Mouse (Mus musculus) G1E (cell line): ENCODE data around the gene Nckap5. TPM values are rescaled to one million over a fixed set of nuclear protein-coding genes. Genes with fewer than 3 reads are reported as not detected.

Source experiments
- ATAC-seq: 2 replicates; pipeline ENCODE4 v1.8.0; 2016; ENCODE audit warnings: mild to moderate bottlenecking; ENCODE audit not compliant: insufficient number of reproducible peaks, poor library complexity, low FRiP score, severe bottlenecking; ENCODE audit errors: extremely low read depth
- DNase-seq: peaks from one replicate; pipeline ENCODE4 v3.0.0; 2012; ENCODE audit warnings: low spot score
- H3K27me3 ChIP-seq: 2 replicates; pipeline ENCODE4 v1.6.1; 2012; ENCODE audit warnings: mild to moderate bottlenecking, low read length, inconsistent platforms; ENCODE audit not compliant: insufficient read depth
- H3K36me3 ChIP-seq: replicated peaks from 2 replicates; pipeline ENCODE3; 2012; ENCODE audit warnings: mild to moderate bottlenecking, inconsistent platforms
- H3K4me1 ChIP-seq: 2 replicates; pipeline ENCODE4 v1.6.1; 2012; ENCODE audit warnings: low read depth, low read length, inconsistent platforms, mixed read lengths; ENCODE audit not compliant: insufficient read depth
- H3K4me3 ChIP-seq: 2 replicates; pipeline ENCODE4 v1.5.1; 2012; ENCODE audit warnings: low read depth, mild to moderate bottlenecking, inconsistent platforms, low read length, moderate library complexity, mixed read lengths
- H3K9me3 ChIP-seq: replicated peaks from 2 replicates; pipeline ENCODE4 v1.6.1; 2012; ENCODE audit warnings: inconsistent platforms
- CTCF ChIP-seq: IDR thresholded peaks from 2 replicates; pipeline ENCODE4 v1.5.1; 2012; ENCODE audit warnings: low read depth, low read length, inconsistent platforms, mixed read lengths
- GATA1 ChIP-seq: IDR thresholded peaks from 2 replicates; pipeline ENCODE4 v1.6.1; 2012; ENCODE audit warnings: borderline replicate concordance, low read length, inconsistent platforms, mixed read lengths
- GATA2 ChIP-seq: IDR thresholded peaks from 2 replicates; pipeline ENCODE4 v1.6.1; 2012; ENCODE audit warnings: low read depth, low read length, inconsistent platforms, borderline replicate concordance
- POLR2AphosphoS5 ChIP-seq: IDR thresholded peaks from 2 replicates; pipeline ENCODE4 v1.6.1; 2012; ENCODE audit warnings: low read depth, low read length, inconsistent platforms; ENCODE audit not compliant: insufficient replicate concordance
- TAL1 ChIP-seq: conservative IDR thresholded peaks from 2 replicates; pipeline ENCODE4 v1.6.1; 2012; ENCODE audit warnings: low read depth, low read length, inconsistent platforms, mixed read lengths
- polyA plus RNA-seq: library from polyadenylated mRNA; stranded (reverse); fragments of >175 nt; gene quantifications from 2 replicates; pipeline ENCODE4 v1.2.3, GENCODE M21; 2012
- total RNA-seq, 2 experiments: library from RNA; stranded (forward) in 1 of 2; stranded (reverse) in 1 of 2; fragments of 200-1000 nt in 1 of 2; fragments of >200 nt in 1 of 2; fragmentation: Nextera tagmentation in 1 of 2; gene quantifications; 2 replicates each; pipeline ENCODE4 v1.2.3; 2014 to 2017

Nckap5 gene
- total and polyA plus RNA-seq, 3 experiments = 0.15 to 0.44 TPM; not detected in 1

- Histone ChIP-seq H3K27me3 (no peaks in the 10 kb centered on the region), H3K4me3 (no peak overlapping the region), H3K36me3 (no peaks in the 10 kb centered on the region), H3K4me1 (peaks cover 3% of the 10 kb centered on the region; the same call in 1 of the 2 replicates), H3K9me3 (peaks cover 16% of the 10 kb centered on the region)
- no peak for TF ChIP-seq POLR2AphosphoS5
- no peak for TF ChIP-seq CTCF
- TF ChIP-seq GATA1 = no peak
- TF ChIP-seq GATA2 = no peak
- TF ChIP-seq TAL1 = no peak
- DNase-seq (no peak), ATAC-seq (no peak)
These were observed 469.9 kb downstream of the Nckap5 start for GRCm38 (mm10) chr1:126360531-126361220.

DNA sequence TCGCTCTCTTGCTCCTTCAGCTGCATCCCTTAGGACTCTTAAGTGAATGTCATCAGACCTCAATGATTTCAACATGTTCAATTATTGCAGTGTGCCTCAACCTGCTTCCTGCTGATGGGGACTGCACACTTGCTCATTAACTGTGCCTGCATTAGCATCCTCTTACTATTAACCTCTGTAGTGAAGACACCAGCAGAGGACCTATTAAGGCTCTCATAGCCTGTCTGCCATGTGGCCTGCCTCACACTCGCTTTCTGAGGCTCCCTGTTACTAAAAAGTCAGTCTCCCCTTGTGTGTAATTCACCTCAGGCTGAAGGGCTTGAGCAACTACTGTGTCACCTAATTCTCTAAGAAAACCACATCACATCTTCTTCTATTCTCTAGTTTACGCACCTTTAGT, 470.5 kb downstream of the Nckap5 start:
- no peak for TF ChIP-seq GATA1
- TF ChIP-seq POLR2AphosphoS5 = no peak
- no peak for TF ChIP-seq TAL1
- TF ChIP-seq CTCF = no peak
- TF ChIP-seq GATA2 = no peak
- DNase-seq (no peak), ATAC-seq (no peak)
- H3K9me3 ChIP-seq = peaks cover 17% of the 10 kb centered on the region
- no peaks in the 10 kb centered on the region for H3K27me3 ChIP-seq
- H3K4me3 ChIP-seq = no peak overlapping the region
- peaks cover 3% of the 10 kb centered on the region; the same call in 1 of the 2 replicates for H3K4me1 ChIP-seq
- no peaks in the 10 kb centered on the region for H3K36me3 ChIP-seq

- TF ChIP-seq GATA1 = no peak
- TF ChIP-seq GATA2 = no peak
- TF ChIP-seq CTCF = no peak
- TF ChIP-seq POLR2AphosphoS5 = no peak
- no peak for TF ChIP-seq TAL1
- ATAC-seq (no peak), DNase-seq (no peak)
- H3K36me3 ChIP-seq = no peaks in the 10 kb centered on the region
- peaks cover 17% of the 10 kb centered on the region for H3K9me3 ChIP-seq
- no peaks in the 10 kb centered on the region; the same call in 1 of the 2 replicates for H3K4me1 ChIP-seq
- no peaks in the 10 kb centered on the region for H3K27me3 ChIP-seq
- H3K4me3 ChIP-seq = no peak overlapping the region
These were observed 488.8 kb downstream of the Nckap5 start for GRCm38 (mm10) chr1:126341806-126342205.

DNA sequence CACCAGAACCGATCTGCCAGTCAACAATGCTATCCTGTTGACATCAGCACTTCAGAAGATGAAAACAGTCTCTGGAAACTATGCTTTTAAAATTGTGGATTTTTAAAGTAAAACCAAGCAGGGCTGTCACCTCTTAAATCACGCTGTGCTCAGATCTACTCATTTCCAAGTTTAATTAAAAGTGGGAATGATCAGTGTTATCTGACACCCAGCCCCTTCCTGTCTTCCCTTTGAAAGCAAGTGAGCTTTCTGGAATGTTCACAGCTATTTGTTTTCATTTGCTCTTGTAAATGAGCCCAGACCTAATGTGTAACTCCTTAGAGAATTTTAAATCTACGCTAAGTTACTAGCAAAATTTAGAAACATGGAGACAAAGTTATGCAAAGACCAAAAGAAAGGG, 491.3 kb downstream of the Nckap5 start:
- ATAC-seq (no peak), DNase-seq (no peak)
- no peaks in the 10 kb centered on the region for H3K27me3 ChIP-seq
- H3K9me3 ChIP-seq = peaks cover 10% of the 10 kb centered on the region; the same call in 1 of the 2 replicates
- H3K4me1 ChIP-seq = peaks cover 2% of the 10 kb centered on the region
- no peaks in the 10 kb centered on the region for H3K36me3 ChIP-seq
- no peak overlapping the region for H3K4me3 ChIP-seq
- no peak for TF ChIP-seq GATA1
- TF ChIP-seq CTCF = no peak
- TF ChIP-seq GATA2 = no peak
- no peak for TF ChIP-seq POLR2AphosphoS5
- TF ChIP-seq TAL1 = no peak

GRCm38 (mm10) chr1:126334202-126334601, 496.4 kb downstream of the Nckap5 start:
- no peak for DNase-seq
- Histone ChIP-seq H3K4me3 (no peak overlapping the region), H3K27me3 (no peaks in the 10 kb centered on the region), H3K4me1 (peaks cover 6% of the 10 kb centered on the region), H3K36me3 (no peaks in the 10 kb centered on the region), H3K9me3 (peaks cover 8% of the 10 kb centered on the region; the same call in 1 of the 2 replicates)
- no peak for TF ChIP-seq TAL1
- TF ChIP-seq GATA1 = no peak
- TF ChIP-seq POLR2AphosphoS5 = no peak
- no peak for TF ChIP-seq CTCF
- no peak for TF ChIP-seq GATA2
- peak; percentile 16 for ATAC-seq

DNA sequence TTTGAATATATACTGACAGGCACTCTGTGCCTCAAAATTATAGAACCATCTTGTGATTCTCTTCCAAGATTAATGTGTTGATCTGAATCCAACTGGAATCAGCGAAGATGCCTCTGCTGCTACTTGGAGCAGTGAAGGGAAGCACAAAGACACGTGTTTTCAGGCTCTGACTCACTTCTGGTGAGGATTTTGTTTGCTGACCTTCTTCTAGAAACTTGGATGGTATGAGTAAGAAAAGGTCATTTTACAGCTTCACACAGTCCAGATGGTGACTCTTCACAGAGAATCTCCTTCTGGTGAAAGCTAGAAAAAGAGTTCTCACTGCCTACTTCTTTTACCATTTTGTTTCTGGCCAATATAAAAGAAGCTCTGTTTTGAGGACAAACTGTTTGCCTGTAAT, 498.6 kb downstream of the Nckap5 start:
- TF ChIP-seq POLR2AphosphoS5 (no peak), GATA2 (no peak), CTCF (no peak), GATA1 (no peak), TAL1 (no peak)
- Histone ChIP-seq H3K4me3 (no peak overlapping the region), H3K9me3 (0 out of 2 replicates have a peak, but pooled peaks cover 5% of the 10 kb centered on the region), H3K36me3 (no peaks in the 10 kb centered on the region), H3K27me3 (no peaks in the 10 kb centered on the region), H3K4me1 (peaks cover 6% of the 10 kb centered on the region)
- DNase-seq (no peak), ATAC-seq (no peak)
